Mouse (Mus musculus): Measurements from ENCODE around the gene Olfr1093.

Gene Olfr1093

DNA sequence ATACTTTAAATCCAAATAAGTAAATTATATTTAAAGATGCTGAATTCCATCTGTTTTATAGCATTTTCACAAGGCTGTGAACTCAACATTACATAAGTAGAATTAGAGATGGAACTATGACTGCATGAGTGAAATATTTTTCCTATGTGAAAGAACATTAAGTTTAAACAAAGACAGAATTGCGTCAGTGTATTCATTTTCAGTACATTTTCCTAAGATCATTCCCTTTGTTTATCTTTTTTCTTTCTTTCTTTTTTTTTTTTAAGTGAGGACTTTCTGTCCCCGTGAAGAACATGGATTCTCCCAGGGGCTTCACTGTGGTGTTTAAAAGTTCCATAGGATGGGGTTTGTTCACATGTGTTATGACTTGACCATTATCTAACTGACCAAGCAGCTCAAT lies at the start of gene Olfr1093:
TSS of gene Olfr1093 (plus strand) at position 301 of the 400 bp plus-strand sequence.
- DNase-seq (ENCODE audit: low read depth, low spot score) = no peak

DNA sequence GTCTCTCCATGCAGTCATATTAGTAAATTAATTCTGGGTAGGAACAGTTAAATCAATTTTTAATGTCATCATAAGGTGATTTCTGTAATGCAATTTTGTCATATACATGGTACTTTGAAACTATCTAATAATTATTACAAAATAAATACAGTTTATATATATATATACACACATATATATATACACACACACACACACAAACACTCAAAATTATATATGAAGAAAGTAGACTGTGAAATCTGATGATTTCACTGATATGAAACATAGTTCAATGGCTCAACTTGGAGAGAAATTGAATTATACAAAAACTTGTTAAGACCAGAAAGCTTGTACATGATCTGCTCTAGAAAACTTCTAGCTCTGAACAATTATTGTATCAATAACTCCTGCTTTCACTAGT lies 48.7 kb upstream of the Olfr1093 start, which contains the start of gene Olfr1089:
TSS of gene Olfr1089 (minus strand) at position 101 of the 400 bp plus-strand sequence.
- no peak for DNase-seq (ENCODE audit: low read depth, low spot score)

DNA sequence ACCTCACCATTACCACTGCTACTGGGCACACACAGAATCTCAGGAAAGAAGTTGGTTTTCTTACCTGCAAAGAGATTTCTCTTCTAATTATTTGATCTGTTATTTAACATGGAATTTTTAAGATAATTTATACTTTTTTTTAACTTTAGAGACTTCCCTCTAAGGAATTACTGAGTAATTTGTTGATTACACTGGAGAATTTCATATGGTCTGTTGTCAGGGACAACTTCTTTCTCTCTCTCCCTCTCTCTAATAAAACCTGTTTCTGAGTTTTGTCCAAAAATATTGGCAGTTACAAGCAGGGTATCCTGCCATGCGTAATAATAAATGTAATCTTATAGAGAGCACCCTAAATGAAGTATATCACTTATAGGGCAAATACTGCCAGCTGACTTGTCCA lies 23.4 kb upstream of the Olfr1093 start, which contains the start of gene Olfr1090:
TSS of gene Olfr1090 (minus strand) at position 101 of the 400 bp plus-strand sequence.
- DNase-seq (ENCODE audit: low read depth, low spot score) = no peak

DNA sequence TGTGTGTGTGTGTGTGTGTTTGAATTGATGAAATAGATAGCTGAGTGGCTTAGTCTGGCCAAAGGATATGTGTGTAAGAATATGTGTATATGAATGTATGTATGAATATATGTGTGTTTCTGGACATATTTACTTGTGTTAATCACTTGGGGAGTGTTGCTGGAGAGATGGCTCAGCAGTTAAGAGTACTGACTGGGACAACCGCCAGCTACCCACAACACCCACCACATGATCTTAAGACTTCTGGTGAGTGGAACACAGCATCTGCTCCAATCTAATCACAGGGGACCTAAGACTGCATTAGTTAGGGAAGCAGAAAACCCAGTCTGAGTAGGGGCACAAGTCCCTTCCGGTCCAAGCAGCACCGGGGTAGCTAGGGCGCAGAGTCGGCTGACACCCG lies 21.2 kb upstream of the Olfr1093 start:
- DNase-seq (ENCODE audit: low read depth, low spot score) = no peak

DNA sequence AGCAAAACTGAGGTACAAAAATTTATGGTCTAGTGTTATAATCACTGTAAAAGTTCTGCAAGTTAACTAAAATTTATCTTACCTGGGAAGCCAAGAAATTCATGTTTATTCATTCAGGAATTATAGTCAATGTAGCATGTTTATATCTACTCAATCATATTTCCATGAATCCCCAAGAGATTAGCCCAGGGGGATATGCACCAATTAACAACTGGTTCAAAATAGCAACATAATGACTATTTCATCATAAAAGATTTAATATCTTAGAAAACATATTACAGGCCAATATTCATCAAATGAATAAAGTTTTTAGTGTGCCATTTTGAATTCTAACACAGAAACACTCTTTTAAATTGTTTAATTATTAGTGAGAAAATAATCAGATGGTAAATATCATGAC lies 27.6 kb downstream of the Olfr1093 start, which contains the start of gene Olfr141:
TSS of gene Olfr141 (minus strand) at position 101 of the 400 bp plus-strand sequence.
- no peak for DNase-seq (ENCODE audit: low read depth, low spot score)

DNA sequence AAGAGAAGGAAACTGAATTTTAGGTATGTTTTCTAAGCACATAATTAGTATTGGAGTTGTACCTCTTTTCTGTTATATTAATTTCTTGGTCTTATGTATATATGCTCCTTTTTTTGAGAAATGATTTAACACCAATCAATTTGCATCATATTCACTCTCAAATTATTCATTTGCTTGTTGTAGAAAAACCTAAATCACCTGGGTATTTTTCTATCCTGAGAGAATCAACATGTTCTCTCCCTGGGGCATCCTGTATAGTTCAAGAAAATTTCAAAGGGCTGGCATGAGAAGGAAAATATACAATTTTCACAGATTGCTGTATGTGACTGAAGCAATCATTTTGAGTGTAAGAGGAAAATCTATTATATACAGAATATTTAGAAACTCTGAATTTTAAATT lies 42.1 kb downstream of the Olfr1093 start, which contains the start of gene Olfr1094:
TSS of gene Olfr1094 (plus strand) at position 301 of the 400 bp plus-strand sequence.
- no peak for DNase-seq (ENCODE audit: low read depth, low spot score)

Data from CD4-positive helper T cell, adult 2 months (primary cell).